11 mouse cellular contexts compared by ENCODE assay signal in genomic region chr4:130173060-130173822, GRCm38 (mm10). TPM values are rescaled to one million over a fixed set of nuclear protein-coding genes. Genes with fewer than 3 reads are reported as not detected.
A peak's percentile ranks its signal among the peaks of the same experiment; 100 is the strongest.
DNase-seq lines count a peak whose midpoint lies in the region; ATAC-seq and TF ChIP-seq lines count a peak whose summit lies in the region.
"Had no signal": no experiment of that assay in that cellular context is flagged by ENCODE, and none has a peak within 500 bp of the region (broad histone marks: within the 10 kb centered on the region; RNA-seq: fewer than 3 reads in every experiment).

No protein-coding gene starts in this region.

- peak overlapping the region; percentile 17; the same call in 1 of the 2 replicates for H3K4me3 ChIP-seq in left cerebral cortex, adult 2 months
- H3K4me3 ChIP-seq in erythroblast, embryonic 14.5 days (replicated peaks): peak overlapping the region; percentile 73
- H3K4me3 ChIP-seq: neural tube, embryonic 13.5 days had no signal

- peaks cover 56% of the 10 kb centered on the region for H3K27me3 ChIP-seq in erythroblast, embryonic 14.5 days (ENCODE audit: control insufficient read depth)
- H3K27me3 ChIP-seq: Patski had no signal

- peaks cover 78% of the 10 kb centered on the region for H3K4me1 ChIP-seq in erythroblast, embryonic 14.5 days (ENCODE audit: control insufficient read depth)

- peak overlapping the region; percentile 19; the same call in 1 of the 2 replicates for H3K27ac ChIP-seq in left cerebral cortex, adult 2 months
- H3K27ac ChIP-seq: neural tube, embryonic 13.5 days had no signal

- intact Hi-C loops in left cerebral cortex, adult 2 months (cut with DNase I): no loop called here

- TF ChIP-seq CTCF in left cerebral cortex, adult 2 months (IDR thresholded peaks at IDR 0.05): no peak

- peaks cover 57% of the 10 kb centered on the region for H3K36me3 ChIP-seq in erythroblast, embryonic 14.5 days (ENCODE audit: control insufficient read depth)
- H3K36me3 ChIP-seq: neural tube, embryonic 13.5 days had no signal

- no peaks in the 10 kb centered on the region for H3K9me3 ChIP-seq in erythroblast, embryonic 14.5 days (ENCODE audit: control insufficient read depth, low read length)
- H3K9me3 ChIP-seq: neural tube, embryonic 13.5 days had no signal

- no peak for ATAC-seq in CD4-positive, CD25-positive, alpha-beta regulatory T cell, adult 4 months
- ATAC-seq: Patski had no signal

- no peak for DNase-seq in left cerebral cortex, adult 2 months (ENCODE audit: extremely low spot score in 1 of 2, low spot score in 2 of 2)
- no peak for DNase-seq in left cerebral cortex, adult 8-10 months (ENCODE audit: low spot score in 2 of 2)
- peak; percentile 48 for DNase-seq in kidney, postnatal 14 days
- DNase-seq in spleen, postnatal 36 days (ENCODE audit: low spot score in 2 of 2): peak; percentile 44 to 68
- no peak for DNase-seq in embryo, embryonic 10.5 days (ENCODE audit: low spot score)
- no peak for DNase-seq in ovary, postnatal 10 days (ENCODE audit: low spot score)

RNA-seq across cellular contexts. Expression of gene Tinagl1, which starts 1.7 kb away (rescaled TPM):
- total RNA-seq in left cerebral cortex, adult 2 months (2021): 10 to 100 TPM; 13.3 to 17.0 TPM
- 10 to 100 TPM in 1 of 4 experiments, 1 to 10 TPM in 3; 7.7 to 10.5 (median 9.0) TPM for total RNA-seq in left cerebral cortex, adult 8-10 months (2022)
- polyA plus RNA-seq in erythroblast, embryonic 14.5 days (2012): 58.6 and 58.7 TPM in 2 replicates
- not detected for polyA plus RNA-seq in CD4-positive, CD25-positive, alpha-beta regulatory T cell, adult 4 months (2017; shearing (Covaris generic))

RNA-seq across cellular contexts. Expression of gene Hcrtr1, which starts 34.1 kb away (rescaled TPM):
- total RNA-seq in left cerebral cortex, adult 2 months (2021): 1 to 10 TPM; 1.7 to 2.1 TPM
- total RNA-seq in left cerebral cortex, adult 8-10 months (2022): 1 to 10 TPM; 1.4 to 2.0 (median 1.9) TPM
- not detected in 2 replicates for polyA plus RNA-seq in erythroblast, embryonic 14.5 days (2012)
- polyA plus RNA-seq in CD4-positive, CD25-positive, alpha-beta regulatory T cell, adult 4 months (2017; shearing (Covaris generic)): not detected

RNA-seq across cellular contexts. Expression of gene Gm853, which starts 49.0 kb away (rescaled TPM):
- not detected for total RNA-seq in left cerebral cortex, adult 2 months (2021)
- not detected for total RNA-seq in left cerebral cortex, adult 8-10 months (2022)
- not detected in 2 replicates for polyA plus RNA-seq in erythroblast, embryonic 14.5 days (2012)
- polyA plus RNA-seq in CD4-positive, CD25-positive, alpha-beta regulatory T cell, adult 4 months (2017; shearing (Covaris generic)): not detected
- total RNA-seq: left cerebral cortex, adult 18-20 months had no signal
- polyA plus RNA-seq: neural tube, embryonic 13.5 days had no signal

Comparison
In these comparisons a context has a peak if more than half of its experiments do, and no peak if none do; other contexts are left out.
1. DNase-seq: peak in kidney, postnatal 14 days (single experiment) and spleen, postnatal 36 days (2 of 2); none in left cerebral cortex, adult 2 months (0 of 2), left cerebral cortex, adult 8-10 months (0 of 2), embryo, embryonic 10.5 days (single experiment) and ovary, postnatal 10 days (single experiment).